Mouse (Mus musculus) bone marrow macrophage, adult 2 months (primary cell): ENCODE results near the gene Slc10a1. TPM values are rescaled to one million over a fixed set of nuclear protein-coding genes. Genes with fewer than 3 reads are reported as not detected.

Experiments used
- H3K27ac ChIP-seq: 2 replicates; pipeline ENCODE4 v1.5.1; 2012; ENCODE audit warnings: low read depth, low read length; ENCODE audit not compliant: insufficient read depth
- H3K4me1 ChIP-seq: 2 replicates; pipeline ENCODE4 v1.6.1; 2012; ENCODE audit warnings: low read length; ENCODE audit not compliant: control insufficient read depth, insufficient read depth
- H3K4me3 ChIP-seq: 2 replicates; pipeline ENCODE4 v1.5.1; 2012; ENCODE audit warnings: mild to moderate bottlenecking, low read length, moderate library complexity; ENCODE audit not compliant: insufficient read depth
- CTCF ChIP-seq: IDR thresholded peaks from 2 replicates; pipeline ENCODE4 v1.5.1; 2012; ENCODE audit warnings: low read depth, mild to moderate bottlenecking, low read length, moderate library complexity
- POLR2A ChIP-seq: IDR thresholded peaks from 2 replicates; pipeline ENCODE4 v1.6.1; 2012; ENCODE audit warnings: mild to moderate bottlenecking, low read depth, low read length, borderline replicate concordance
- polyA plus RNA-seq: library from polyadenylated mRNA; stranded (reverse); fragments of >200 nt; gene quantifications from 2 replicates; pipeline ENCODE4 v1.2.4, GENCODE M21; 2012; ENCODE audit not compliant: missing spikeins, insufficient read depth, insufficient read length

Gene Slc10a1
- polyA plus RNA-seq, 1 experiment: not detected

- H3K27ac ChIP-seq: no peak overlapping the region
- no peak overlapping the region for H3K4me3 ChIP-seq
- TF ChIP-seq CTCF: no peak
- no peak for TF ChIP-seq POLR2A
- H3K4me1 ChIP-seq: peaks cover 8% of the 10 kb centered on the region
These were observed 25.3 kb upstream of the Slc10a1 start for GRCm38 (mm10) chr12:80993773-80994172.

GRCm38 (mm10) chr12:80992540-80993122, 24.1 kb upstream of the Slc10a1 start:
- Histone ChIP-seq H3K4me1 (peaks cover 8% of the 10 kb centered on the region), H3K4me3 (no peak overlapping the region), H3K27ac (no peak overlapping the region)
- TF ChIP-seq POLR2A (no peak), CTCF (no peak)

DNA sequence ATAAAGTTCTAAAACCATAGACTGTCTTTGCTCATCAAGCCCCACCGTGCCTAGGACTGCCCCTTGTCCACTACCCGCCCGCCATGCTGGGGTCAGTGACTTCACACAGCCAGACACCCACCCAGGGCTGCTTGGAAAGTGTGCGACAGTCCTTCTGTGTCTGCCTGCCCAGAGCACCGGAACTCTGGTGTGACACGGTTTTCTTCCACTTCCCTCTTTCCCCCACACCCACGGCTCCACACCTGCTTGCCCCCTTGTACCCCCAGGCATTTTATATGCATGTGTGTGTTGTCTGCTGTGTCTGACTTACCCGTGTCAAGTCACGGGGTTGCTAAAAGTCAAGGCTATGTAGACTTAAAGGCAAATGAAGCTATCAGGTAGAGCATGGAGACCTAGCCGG, 23.3 kb upstream of the Slc10a1 start:
- H3K27ac ChIP-seq: no peak overlapping the region

DNA sequence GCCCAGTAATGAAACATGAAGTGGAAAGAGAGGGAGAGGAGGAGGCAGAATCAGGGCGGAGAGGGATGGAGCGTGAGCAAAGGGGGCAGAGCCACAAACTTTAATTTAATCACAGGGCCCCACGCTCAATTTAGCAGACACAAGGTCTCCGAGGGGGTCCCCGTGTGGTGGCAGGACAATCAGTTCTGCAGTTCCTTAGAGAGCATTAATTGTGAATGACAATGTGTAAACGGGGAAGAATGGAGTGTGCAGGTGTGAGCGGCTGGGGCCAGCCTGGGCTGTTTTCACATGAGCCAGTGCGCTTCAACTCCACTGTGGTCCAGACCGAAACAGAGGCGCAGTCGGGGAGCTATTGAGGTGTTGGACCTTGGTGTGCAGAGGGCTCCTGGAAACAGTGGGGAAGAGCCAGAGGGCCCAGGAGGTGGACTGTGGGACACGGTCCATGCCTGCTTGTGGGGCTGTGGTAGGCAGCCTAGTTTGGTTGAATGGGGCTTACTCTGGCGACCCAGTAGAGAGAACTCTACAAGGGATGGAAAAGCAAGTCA, 22.5 kb upstream of the Slc10a1 start:
- Histone ChIP-seq H3K4me1 (peaks cover 8% of the 10 kb centered on the region), H3K4me3 (no peak overlapping the region), H3K27ac (no peak overlapping the region)
- TF ChIP-seq CTCF (no peak), POLR2A (no peak)

More for the DNA sequence above, 23.3 kb upstream of the Slc10a1 start:
- TF ChIP-seq CTCF: no peak
- TF ChIP-seq POLR2A: no peak
- Histone ChIP-seq H3K4me1 (peaks cover 8% of the 10 kb centered on the region), H3K4me3 (no peak overlapping the region)

DNA sequence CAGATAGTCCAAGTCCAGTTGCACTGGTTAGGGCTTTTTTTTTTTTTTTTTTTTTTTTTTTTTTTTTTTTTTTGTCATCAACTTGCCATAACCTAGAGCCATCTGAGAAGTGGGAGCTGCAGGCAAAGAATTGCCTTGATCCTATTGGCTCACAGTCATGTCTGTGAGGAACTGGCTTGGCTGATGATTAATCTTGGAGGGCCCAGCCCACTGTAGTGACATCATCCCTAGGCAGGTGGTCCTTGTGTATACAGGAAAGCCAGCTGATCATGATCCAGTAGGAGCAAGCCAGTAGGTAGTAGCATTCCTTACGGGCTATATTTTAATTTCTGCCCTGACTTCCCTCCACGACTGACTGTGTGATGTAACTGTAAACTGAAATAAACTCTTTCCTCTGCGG, 19.8 kb upstream of the Slc10a1 start:
- Histone ChIP-seq H3K4me3 (no peak overlapping the region), H3K27ac (no peak overlapping the region), H3K4me1 (no peaks in the 10 kb centered on the region)
- TF ChIP-seq CTCF: no peak
- TF ChIP-seq POLR2A: no peak

- Histone ChIP-seq H3K4me3 (no peak overlapping the region), H3K27ac (no peak overlapping the region), H3K4me1 (no peaks in the 10 kb centered on the region)
- TF ChIP-seq POLR2A (no peak), CTCF (no peak)
These were observed 18.1 kb upstream of the Slc10a1 start for GRCm38 (mm10) chr12:80986628-80987027.

DNA sequence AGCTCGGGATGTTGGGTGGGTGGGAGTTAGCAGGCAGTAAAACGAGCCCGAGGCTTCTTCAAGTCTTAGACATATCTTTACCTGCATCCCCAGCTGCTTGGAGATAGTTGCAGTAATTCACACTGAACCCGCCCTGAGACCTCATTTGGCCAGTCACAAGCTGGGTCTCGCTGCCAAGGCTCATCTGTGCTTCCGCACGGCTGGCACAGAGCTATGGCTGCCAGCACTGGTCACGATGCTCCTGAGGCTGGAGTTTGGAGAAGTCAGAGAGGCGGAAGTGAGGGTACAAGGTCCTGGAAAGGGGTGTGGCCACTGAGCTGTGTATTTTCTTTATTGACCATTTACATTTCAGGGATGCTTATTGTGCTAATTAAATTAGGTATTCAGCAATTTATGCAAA, 15.2 kb upstream of the Slc10a1 start:
- no peak overlapping the region for H3K27ac ChIP-seq
- TF ChIP-seq POLR2A: no peak
- TF ChIP-seq CTCF: no peak

GRCm38 (mm10) chr12:80982326-80982725, 13.8 kb upstream of the Slc10a1 start:
- Histone ChIP-seq H3K27ac (no peak overlapping the region), H3K4me1 (no peaks in the 10 kb centered on the region), H3K4me3 (no peak overlapping the region)
- peak; percentile 97 for TF ChIP-seq CTCF
- no peak for TF ChIP-seq POLR2A

More for the DNA sequence above, 15.2 kb upstream of the Slc10a1 start:
- Histone ChIP-seq H3K4me3 (no peak overlapping the region), H3K4me1 (no peaks in the 10 kb centered on the region)

DNA sequence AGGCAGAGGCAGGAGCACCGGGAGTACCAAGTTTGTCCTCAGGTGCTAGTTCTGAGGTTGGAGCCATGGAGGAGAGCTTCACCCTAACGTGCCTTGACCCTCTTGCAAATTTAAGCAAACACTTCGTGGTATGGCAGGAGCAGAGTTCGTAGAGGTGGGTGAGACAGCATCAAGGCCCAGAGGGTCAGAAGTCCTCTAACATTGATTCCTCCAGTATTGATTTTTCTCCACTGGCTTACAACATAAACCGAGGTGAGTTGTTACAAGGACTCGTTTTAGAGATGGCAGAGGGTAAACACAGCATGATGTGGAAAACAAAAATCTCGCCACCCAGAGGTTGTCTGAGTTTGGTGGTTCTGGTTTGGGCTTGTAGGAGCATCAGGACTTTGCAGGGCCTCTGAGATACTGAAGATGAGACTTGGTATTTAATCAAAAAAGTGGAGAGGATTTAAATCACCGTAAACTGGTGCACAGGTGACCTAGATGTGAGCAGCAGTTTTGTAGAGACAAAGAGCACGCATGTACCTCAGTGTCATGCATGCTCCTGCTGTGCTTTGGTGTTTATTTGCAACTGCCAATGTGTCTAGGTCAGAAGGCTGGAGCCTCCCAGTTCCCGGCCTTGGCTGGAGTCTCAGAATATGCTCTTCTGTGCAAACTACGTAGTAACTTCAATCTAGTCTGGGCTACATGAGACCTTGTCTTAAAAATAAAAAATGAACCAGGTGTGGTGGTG, 7.6 kb upstream of the Slc10a1 start:
- Histone ChIP-seq H3K4me1 (no peaks in the 10 kb centered on the region), H3K27ac (no peak overlapping the region), H3K4me3 (no peak overlapping the region)
- TF ChIP-seq POLR2A (no peak), CTCF (no peak)

DNA sequence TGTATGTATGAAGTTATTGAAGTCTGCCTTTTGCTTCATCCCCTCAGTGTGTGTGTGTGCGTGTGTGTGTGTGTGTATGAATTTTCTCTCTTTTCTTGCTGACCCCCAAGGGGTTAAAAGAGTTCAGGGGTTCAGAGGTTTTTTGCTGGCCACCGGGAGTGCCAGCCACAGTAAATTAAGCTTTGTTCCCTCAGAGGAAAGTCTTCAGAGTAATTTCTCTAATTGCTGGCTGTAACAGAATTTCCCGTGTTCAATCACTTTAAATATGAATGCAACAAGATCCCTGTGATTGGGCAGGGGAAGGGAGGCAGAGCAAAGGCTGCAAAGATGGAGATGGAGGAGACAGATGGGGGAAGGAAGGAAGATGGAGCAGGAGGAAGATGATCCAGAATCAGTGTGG, 3.3 kb upstream of the Slc10a1 start:
- no peak for TF ChIP-seq POLR2A
- TF ChIP-seq CTCF: no peak
- Histone ChIP-seq H3K27ac (no peak overlapping the region), H3K4me3 (no peak overlapping the region), H3K4me1 (no peaks in the 10 kb centered on the region)
